ENCODE assay signal across 22 mouse cellular contexts in genomic region chr16:91780151-91780550, GRCm38 (mm10).
"Had no signal": no experiment of that assay in that cellular context is flagged by ENCODE, and none has a peak within 500 bp of the region (broad histone marks: within the 10 kb centered on the region; RNA-seq: fewer than 3 reads in every experiment).

No protein-coding gene starts in this region.

- H3K27ac ChIP-seq: heart, embryonic 13.5 days; heart, embryonic 15.5 days; hindbrain, embryonic 13.5 days; hindbrain, embryonic 15.5 days; hindbrain, postnatal 0 days; intestine, embryonic 15.5 days; layer of hippocampus, adult 2 months; left cerebral cortex, adult 2 months; limb, embryonic 10.5 days; limb, embryonic 12.5 days had no signal

- ATAC-seq: hindbrain, postnatal 0 days; intestine, embryonic 15.5 days; intestine, postnatal 0 days had no signal

- H3K36me3 ChIP-seq: heart, embryonic 15.5 days; intestine, embryonic 15.5 days had no signal

- H3K4me1 ChIP-seq: intestine, embryonic 15.5 days; limb, embryonic 10.5 days; limb, embryonic 12.5 days had no signal

- DNase-seq: gastrocnemius, postnatal 14 days; heart, adult 18-20 months; heart, postnatal 14 days; heart, postnatal 36 days; kidney, adult 18-20 months; kidney, adult 8-10 months; kidney, postnatal 10 days; kidney, postnatal 25 days; kidney, postnatal 4 days; liver had no signal

- H3K9me3 ChIP-seq: heart, embryonic 13.5 days; heart, embryonic 15.5 days; hindbrain, embryonic 13.5 days; hindbrain, embryonic 15.5 days; intestine, embryonic 15.5 days; limb, embryonic 10.5 days; limb, embryonic 12.5 days had no signal

- H3K9ac ChIP-seq: heart, embryonic 13.5 days; heart, embryonic 15.5 days; hindbrain, embryonic 13.5 days; hindbrain, embryonic 15.5 days; intestine, embryonic 15.5 days; limb, embryonic 12.5 days had no signal

- H3K4me3 ChIP-seq: heart, embryonic 13.5 days; heart, embryonic 15.5 days; hindbrain, embryonic 13.5 days; hindbrain, embryonic 15.5 days; intestine, embryonic 15.5 days; layer of hippocampus, adult 2 months; left cerebral cortex, adult 2 months; limb, embryonic 10.5 days; limb, embryonic 12.5 days had no signal

- H3K4me2 ChIP-seq: heart, embryonic 13.5 days; heart, embryonic 15.5 days; hindbrain, embryonic 13.5 days; hindbrain, embryonic 15.5 days; intestine, embryonic 15.5 days; limb, embryonic 12.5 days; liver, embryonic 11.5 days had no signal

- H3K27me3 ChIP-seq: heart, embryonic 13.5 days; heart, embryonic 15.5 days; hindbrain, embryonic 13.5 days; hindbrain, embryonic 15.5 days; intestine, embryonic 15.5 days; limb, embryonic 12.5 days had no signal
